Mouse (Mus musculus): Measurements from ENCODE around the gene Ankrd55.

GRCm38 (mm10) chr13:112340205-112340604 lies 52.0 kb downstream of the Ankrd55 start:
- TF ChIP-seq CTCF (IDR thresholded peaks at IDR 0.05; ENCODE audit: extremely low read depth, insufficient read length, insufficient replicate concordance, low read depth, low read length) = no peak
- TF ChIP-seq POLR2A (IDR thresholded peaks at IDR 0.05; ENCODE audit: low read depth, low read length) = no peak
